Mouse (Mus musculus) midbrain, embryonic 14.5 days (tissue): ENCODE measurements around the gene Zfp354a. TPM values are rescaled to one million over a fixed set of nuclear protein-coding genes. Genes with fewer than 3 reads are reported as not detected.
A peak's percentile ranks its signal among the peaks of the same experiment; 100 is the strongest.

Source experiments
- ATAC-seq: fragments of 200-750 bp; cut with Nextera tagmentation; 2 replicates; pipeline ENCODE4 v1.8.0; 2017; ENCODE audit warnings: moderate number of reproducible peaks, moderate library complexity; ENCODE audit not compliant: low FRiP score, low TSS enrichment
- DNase-seq: peaks from one replicate; pipeline ENCODE4 v3.0.0-alpha.2; 2015
- H3K27ac ChIP-seq: fragments of 300-500 bp; sonication (generic); replicated peaks from 2 replicates; pipeline ENCODE4 v1.5.1; 2014; ENCODE audit warnings: mild to moderate bottlenecking, low read depth, low read length, moderate library complexity
- H3K27me3 ChIP-seq: fragments of 300-500 bp; sonication (generic); 2 replicates; pipeline ENCODE4 v1.6.1; 2014; ENCODE audit warnings: low read length, control low read depth, mixed read lengths; ENCODE audit not compliant: control insufficient read depth, insufficient read depth
- H3K36me3 ChIP-seq: fragments of 300-500 bp; sonication (generic); 2 replicates; pipeline ENCODE4 v1.6.1; 2014; ENCODE audit warnings: low read length, control low read depth; ENCODE audit not compliant: control insufficient read depth, insufficient read depth
- H3K4me1 ChIP-seq: fragments of 300-500 bp; sonication (generic); 2 replicates; pipeline ENCODE4 v1.6.1; 2014; ENCODE audit warnings: mild to moderate bottlenecking, antibody characterized with exemption, low read length, control low read depth; ENCODE audit not compliant: control insufficient read depth, insufficient read depth
- H3K4me2 ChIP-seq: fragments of 300-500 bp; sonication (generic); 2 replicates; pipeline ENCODE4 v1.6.1; 2014; ENCODE audit warnings: mild to moderate bottlenecking, low read length, moderate library complexity
- H3K4me3 ChIP-seq: fragments of 300-500 bp; sonication (generic); replicated peaks from 2 replicates; pipeline ENCODE4 v1.5.1; 2014; ENCODE audit warnings: low read depth, low read length
- H3K9ac ChIP-seq: fragments of 300-500 bp; sonication (generic); replicated peaks from 2 replicates; pipeline ENCODE4 v1.6.1; 2014; ENCODE audit warnings: mild to moderate bottlenecking, low read length, moderate library complexity
- H3K9me3 ChIP-seq: fragments of 300-500 bp; sonication (generic); 2 replicates; pipeline ENCODE4 v1.6.1; 2016; ENCODE audit warnings: low read length, control low read depth, mixed read lengths; ENCODE audit not compliant: control insufficient read depth
- WGBS: fragments of 180-500 bp; shearing (Covaris S2); extraction: QIAGEN DNeasy Blood & Tissue Kit; methylation state at CpG from one replicate; pipeline ENCODE4 v1.1.7; 2014; 5-methylcytosine and 5-hydroxymethylcytosine counted together
- polyA plus RNA-seq: library from polyadenylated mRNA; unstranded; fragments of >200 nt; fragmentation: Nextera tagmentation; extraction: Ambion mirVana; gene quantifications from 2 replicates; pipeline ENCODE4 v1.2.1, GENCODE M21; 2014

Zfp354a gene
- polyA plus RNA-seq, 1 experiment from 2014 or later, result 15.6 TPM

DNA sequence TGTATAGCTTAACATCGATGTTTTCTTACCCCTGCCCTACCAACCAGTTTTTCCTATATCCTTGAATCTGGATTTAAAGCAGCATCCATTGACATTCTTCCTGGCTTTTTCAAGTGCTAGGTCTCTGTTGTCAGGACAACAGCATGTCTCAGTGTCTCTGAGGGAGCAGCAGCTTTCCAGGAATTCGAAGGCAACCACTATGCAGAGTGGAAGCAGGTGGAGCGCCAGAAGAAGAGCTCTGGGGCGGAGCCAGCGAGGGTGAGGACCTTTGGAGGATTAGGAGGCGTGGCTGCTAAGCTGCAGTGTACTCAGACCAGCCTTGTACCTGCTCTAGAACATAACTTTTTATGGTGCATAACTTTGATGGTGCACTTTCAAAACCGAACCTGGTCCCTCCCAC, 25.5 kb downstream of the Zfp354a start:
- Histone ChIP-seq H3K27ac (no peak overlapping the region), H3K4me1 (no peaks in the 10 kb centered on the region), H3K9ac (no peak overlapping the region), H3K36me3 (no peaks in the 10 kb centered on the region), H3K4me3 (no peak overlapping the region), H3K9me3 (no peaks in the 10 kb centered on the region), H3K27me3 (no peaks in the 10 kb centered on the region), H3K4me2 (no peak overlapping the region)
- ATAC-seq (no peak), DNase-seq (peak; percentile 5)
- WGBS, result 48% methylated on average over 7 of the region's 7 CpGs

DNA sequence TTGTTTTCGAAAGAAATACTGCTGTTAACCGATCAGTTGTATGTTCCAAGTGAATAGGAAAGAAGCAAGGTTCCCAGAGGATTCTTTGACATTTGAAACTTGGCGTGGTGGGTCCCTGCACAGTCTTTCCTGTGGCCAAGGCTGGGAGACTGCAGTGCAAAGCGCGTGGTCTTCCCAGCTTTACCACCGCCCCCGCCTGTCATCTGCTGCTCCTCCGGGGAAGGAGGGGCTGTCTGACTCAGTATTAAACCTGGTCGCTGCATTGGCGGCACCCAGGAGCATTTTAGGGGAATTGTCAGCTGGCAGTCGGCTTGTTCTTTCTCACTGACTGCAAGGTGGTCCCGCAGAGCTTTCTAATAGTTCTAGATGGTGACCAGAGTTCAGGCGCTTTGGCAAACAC, 26.2 kb downstream of the Zfp354a start:
- H3K4me2 ChIP-seq, result no peak overlapping the region
- 64% methylated on average over 13 of the region's 13 CpGs for WGBS
- H3K36me3 ChIP-seq, result no peaks in the 10 kb centered on the region
- H3K4me3 ChIP-seq, result no peak overlapping the region
- no peaks in the 10 kb centered on the region for H3K27me3 ChIP-seq
- ATAC-seq (no peak), DNase-seq (no peak)
- H3K27ac ChIP-seq, result no peak overlapping the region
- no peaks in the 10 kb centered on the region for H3K4me1 ChIP-seq
- H3K9me3 ChIP-seq, result no peaks in the 10 kb centered on the region
- H3K9ac ChIP-seq, result no peak overlapping the region

DNA sequence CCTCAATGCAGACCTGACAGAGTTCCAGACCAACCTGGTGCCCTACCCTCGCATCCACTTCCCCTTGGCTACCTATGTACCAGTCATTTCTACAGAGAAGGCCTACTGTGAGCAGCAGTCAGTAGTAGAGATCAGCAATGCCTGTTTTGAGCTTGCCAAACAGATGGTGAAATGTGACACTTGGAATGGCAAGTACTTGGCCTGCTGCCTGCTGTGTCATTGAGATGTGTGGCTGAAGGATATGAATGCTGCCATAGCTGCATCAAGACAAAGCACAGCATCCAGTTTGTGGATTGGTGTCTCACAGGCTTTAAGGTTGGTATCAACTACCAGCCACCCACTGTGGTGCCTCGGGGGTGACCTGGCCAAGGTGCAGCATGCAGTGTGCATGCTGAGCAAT, 48.2 kb downstream of the Zfp354a start:
- H3K27me3 ChIP-seq, result no peaks in the 10 kb centered on the region
- no peak overlapping the region for H3K27ac ChIP-seq
- WGBS, result 68% methylated on average over 2 of the region's 2 CpGs
- H3K4me2 ChIP-seq, result no peak overlapping the region
- no peak overlapping the region for H3K9ac ChIP-seq
- H3K4me1 ChIP-seq, result no peaks in the 10 kb centered on the region
- ATAC-seq, result no peak
- no peak overlapping the region for H3K4me3 ChIP-seq
- no peaks in the 10 kb centered on the region for H3K9me3 ChIP-seq
- no peak for DNase-seq
- no peaks in the 10 kb centered on the region for H3K36me3 ChIP-seq

- no peaks in the 10 kb centered on the region for H3K9me3 ChIP-seq
- ATAC-seq (no peak), DNase-seq (no peak)
- no peak overlapping the region for H3K4me2 ChIP-seq
- no peak overlapping the region for H3K9ac ChIP-seq
- 84% methylated on average over 3 of the region's 3 CpGs for WGBS
- H3K4me3 ChIP-seq, result no peak overlapping the region
- H3K27me3 ChIP-seq, result no peaks in the 10 kb centered on the region
- no peak overlapping the region for H3K27ac ChIP-seq
- no peaks in the 10 kb centered on the region for H3K4me1 ChIP-seq
- no peaks in the 10 kb centered on the region for H3K36me3 ChIP-seq
Measured at GRCm38 (mm10) chr11:51110621-51111020, 51.6 kb downstream of the Zfp354a start.

Other genes with a start within 250 kb of the Zfp354a start
- gene Zfp354c, start 231.5 kb upstream of the Zfp354a start, polyA plus RNA-seq, result 61.3 and 83.5 TPM in 2 replicates
- 1.6 and 1.9 TPM in 2 replicates for gene Zfp879, start 217.7 kb upstream of the Zfp354a start, polyA plus RNA-seq
- not detected in 2 replicates for gene Grm6, start 208.6 kb upstream of the Zfp354a start, polyA plus RNA-seq
- 12.5 and 15.7 TPM in 2 replicates for gene Zfp454, start 171.6 kb upstream of the Zfp354a start, polyA plus RNA-seq
- 59.6 and 59.9 TPM in 2 replicates for gene Zfp2, start 143.1 kb upstream of the Zfp354a start, polyA plus RNA-seq
- gene Zfp354b, start 127.6 kb upstream of the Zfp354a start, polyA plus RNA-seq, result 4.3 and 4.5 TPM in 2 replicates
- not detected in 2 replicates for gene 4933414I15Rik, start 115.5 kb upstream of the Zfp354a start, polyA plus RNA-seq
- gene Prop1, start 105.5 kb upstream of the Zfp354a start, polyA plus RNA-seq, result not detected in 2 replicates
- not detected in 2 replicates for gene Olfr1378, start 92.7 kb upstream of the Zfp354a start, polyA plus RNA-seq
- gene Olfr1377, start 77.3 kb upstream of the Zfp354a start, polyA plus RNA-seq, result not detected in 2 replicates
- not detected in 2 replicates for gene Olfr51, start 55.7 kb upstream of the Zfp354a start, polyA plus RNA-seq
- gene Olfr54, start 45.0 kb upstream of the Zfp354a start, polyA plus RNA-seq, result not detected in 2 replicates
- not detected in 2 replicates for gene Olfr1375, start 11.1 kb upstream of the Zfp354a start, polyA plus RNA-seq
- gene Gm12569, start 161.2 kb downstream of the Zfp354a start, polyA plus RNA-seq, result not detected in 2 replicates
- gene Clk4, start 202.5 kb downstream of the Zfp354a start, polyA plus RNA-seq, result 144 and 159 TPM in 2 replicates
- 0.43 TPM in 1 of 2 replicates, not detected in the other for gene BC049762, start 203.8 kb downstream of the Zfp354a start, polyA plus RNA-seq
- 1.3 and 5.4 TPM in 2 replicates for gene Col23a1, start 230.7 kb downstream of the Zfp354a start, polyA plus RNA-seq